Mouse (Mus musculus) neural tube, embryonic 15.5 days (tissue): ENCODE results near the gene Gm20441. TPM values are rescaled to one million over a fixed set of nuclear protein-coding genes. Genes with fewer than 3 reads are reported as not detected.
A peak's percentile ranks its signal among the peaks of the same experiment; 100 is the strongest.

Experiments used
- ATAC-seq: fragments of 200-750 bp; cut with Nextera tagmentation; 2 replicates; pipeline ENCODE4 v1.8.0; 2017; ENCODE audit warnings: mild to moderate bottlenecking, moderate TSS enrichment, moderate library complexity; ENCODE audit not compliant: low FRiP score
- H3K27ac ChIP-seq: fragments of 300-500 bp; sonication (generic); replicated peaks from 2 replicates; pipeline ENCODE4 v1.5.1; 2015; ENCODE audit warnings: mild to moderate bottlenecking, inconsistent platforms
- H3K27me3 ChIP-seq: fragments of 300-500 bp; sonication (generic); replicated peaks from 2 replicates; pipeline ENCODE4 v1.6.1; 2015; ENCODE audit warnings: inconsistent platforms
- H3K36me3 ChIP-seq: fragments of 300-500 bp; sonication (generic); 2 replicates; pipeline ENCODE4 v1.6.1; 2015; ENCODE audit warnings: inconsistent platforms
- H3K4me1 ChIP-seq: fragments of 300-500 bp; sonication (generic); 2 replicates; pipeline ENCODE4 v1.6.1; 2015; ENCODE audit warnings: inconsistent platforms
- H3K4me2 ChIP-seq: fragments of 300-500 bp; sonication (generic); 2 replicates; pipeline ENCODE4 v1.6.1; 2015; ENCODE audit warnings: inconsistent platforms, mild to moderate bottlenecking, moderate library complexity
- H3K4me3 ChIP-seq: fragments of 300-500 bp; sonication (generic); replicated peaks from 2 replicates; pipeline ENCODE4 v1.5.1; 2015; ENCODE audit warnings: mild to moderate bottlenecking, inconsistent platforms
- H3K9ac ChIP-seq: fragments of 300-500 bp; sonication (generic); replicated peaks from 2 replicates; pipeline ENCODE4 v1.6.1; 2015; ENCODE audit warnings: mild to moderate bottlenecking, inconsistent platforms
- H3K9me3 ChIP-seq: fragments of 300-500 bp; sonication (generic); replicated peaks from 2 replicates; pipeline ENCODE4 v1.6.1; 2016; ENCODE audit warnings: inconsistent platforms
- WGBS: fragments of 180-500 bp; shearing (Covaris S2); methylation state at CpG from one replicate; pipeline ENCODE4 v1.1.7; 2015; ENCODE audit warnings: mixed read lengths; 5-methylcytosine and 5-hydroxymethylcytosine counted together
- polyA plus RNA-seq: library from polyadenylated mRNA; unstranded; fragments of >200 nt; fragmentation: Nextera tagmentation; extraction: Ambion mirVana; gene quantifications from 2 replicates; pipeline ENCODE4 v1.2.1, GENCODE M21; 2015

Gene Gm20441
- polyA plus RNA-seq = 0.29 TPM in 1 of 2 replicates, not detected in the other

DNA sequence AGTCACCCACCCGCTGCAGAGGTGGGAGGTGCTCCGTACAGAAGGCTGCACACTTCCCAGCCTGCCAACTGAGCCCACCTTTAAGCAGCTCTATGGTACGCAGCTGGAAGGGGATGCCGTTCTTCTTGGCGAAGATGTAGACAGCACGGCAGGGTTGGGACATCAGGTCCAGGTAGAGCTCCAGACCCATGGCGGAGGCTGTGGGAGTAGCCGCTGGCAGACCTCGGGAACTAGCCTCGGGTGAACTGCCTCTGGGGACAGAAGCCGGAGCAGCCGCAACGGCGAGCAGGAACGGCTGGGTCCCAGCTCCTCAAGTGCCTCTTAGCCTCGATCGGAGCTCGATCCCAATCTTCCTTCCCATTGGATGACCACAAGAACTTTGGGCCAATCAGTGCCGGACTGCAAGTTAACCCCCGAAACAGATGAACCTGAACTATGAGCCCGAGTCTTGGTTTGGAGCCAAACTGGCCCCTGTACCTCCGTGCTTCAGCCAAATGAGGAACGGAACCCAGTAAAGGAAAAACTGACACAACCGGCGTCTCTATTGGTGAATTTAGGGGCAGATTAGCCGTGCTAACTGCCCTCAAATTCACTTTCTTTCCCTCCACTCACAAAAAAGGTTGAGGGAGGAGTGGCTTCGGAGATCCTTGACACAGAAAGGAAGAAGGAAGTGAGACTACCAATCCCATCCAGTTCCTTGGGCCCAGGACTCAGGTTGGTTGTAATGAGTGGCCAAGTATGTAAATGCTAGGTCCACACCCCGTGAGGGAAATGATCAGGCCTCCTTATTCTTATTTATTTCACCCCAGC lies at the start of gene Gm20441, which contains the start of gene Gstt3:
Gm20441 (minus strand) TSS at position 186 of the 810 bp plus-strand sequence.
Gstt3 (minus strand) TSS at position 646 of the 810 bp plus-strand sequence.
- peaks cover 10% of the 10 kb centered on the region for H3K4me1 ChIP-seq
- H3K9ac ChIP-seq = peak within 1 kb of the TSS; percentile 35
- no peak for ATAC-seq

DNA sequence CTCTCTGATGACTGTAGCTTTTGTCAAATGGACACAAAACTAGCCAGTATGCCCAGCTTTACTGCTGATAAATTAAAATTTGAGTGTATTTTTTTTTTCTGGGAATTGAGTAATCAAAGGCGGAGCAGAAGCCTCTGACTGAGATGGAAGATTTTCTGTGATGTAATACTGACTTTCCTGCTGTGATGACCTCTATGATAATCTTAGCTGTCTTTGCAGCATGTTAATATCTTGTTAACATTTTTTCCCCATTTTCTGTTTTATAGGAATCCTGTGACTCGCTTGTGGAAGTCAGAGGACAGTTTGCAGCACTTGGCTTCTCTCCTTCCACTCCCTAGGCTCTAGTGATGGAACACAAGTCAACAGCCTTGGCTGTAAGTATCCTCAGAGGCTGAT lies 49.5 kb upstream of the Gm20441 start:
- 96% methylated on average over 2 of the region's 2 CpGs for WGBS
- Histone ChIP-seq H3K4me1 (peaks cover 19% of the 10 kb centered on the region), H3K27ac (no peak overlapping the region), H3K4me2 (no peak overlapping the region), H3K4me3 (no peak overlapping the region), H3K9ac (no peak overlapping the region), H3K27me3 (peaks cover 18% of the 10 kb centered on the region; the same call in 1 of the 2 replicates), H3K9me3 (no peaks in the 10 kb centered on the region), H3K36me3 (no peaks in the 10 kb centered on the region)
- ATAC-seq = no peak

More for the DNA sequence above, at the start of gene Gm20441, which contains the start of gene Gstt3:
- WGBS = 2% methylated on average over 28 of the region's 28 CpGs
- Histone ChIP-seq H3K36me3 (no peaks in the 10 kb centered on the region), H3K4me2 (peak within 1 kb of the TSS; percentile 72), H3K4me3 (peak within 1 kb of the TSS; percentile 40), H3K27me3 (peaks cover 56% of the 10 kb centered on the region), H3K27ac (no peak within 1 kb of the TSS), H3K9me3 (no peaks in the 10 kb centered on the region)

DNA sequence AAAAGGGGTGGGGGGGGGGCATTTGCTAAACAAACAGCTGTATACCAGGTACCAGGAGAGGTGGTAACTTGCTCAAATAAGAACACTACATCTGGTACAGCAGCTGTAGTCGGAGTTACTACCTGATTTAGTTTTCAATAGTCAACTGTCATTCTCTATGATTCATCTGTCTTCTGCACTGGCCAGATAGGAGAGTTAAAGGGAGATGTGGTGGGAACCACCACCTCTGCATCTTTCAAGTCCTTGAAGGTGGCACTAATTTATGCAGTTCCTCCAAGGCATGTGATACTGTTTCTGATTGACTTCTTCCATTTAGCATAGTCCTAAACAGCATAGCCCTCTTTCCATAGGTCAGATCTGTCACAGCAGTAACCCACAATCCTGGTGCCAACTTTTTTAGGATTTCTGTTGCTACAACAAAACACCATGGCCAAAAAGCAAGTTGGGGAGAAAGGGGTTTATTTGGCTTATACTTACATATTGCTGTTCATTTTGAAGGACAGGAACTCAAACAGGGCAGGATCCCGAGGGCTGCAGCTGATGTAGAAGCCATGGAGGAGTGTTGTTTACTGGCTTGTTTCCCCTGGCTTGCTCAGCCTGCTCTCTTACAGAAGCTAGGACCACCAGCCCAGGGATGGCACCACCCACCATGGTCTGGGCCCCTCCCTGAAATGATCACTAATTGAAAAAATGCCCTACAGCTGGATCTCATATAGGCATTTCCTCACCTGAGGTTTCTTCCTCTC lies 48.9 kb upstream of the Gm20441 start:
- no peak overlapping the region for H3K9ac ChIP-seq
- no peaks in the 10 kb centered on the region for H3K9me3 ChIP-seq
- H3K4me2 ChIP-seq = no peak overlapping the region
- 83% methylated on average over 2 of the region's 2 CpGs for WGBS
- no peak overlapping the region for H3K27ac ChIP-seq
- no peaks in the 10 kb centered on the region for H3K36me3 ChIP-seq
- H3K27me3 ChIP-seq = peaks cover 18% of the 10 kb centered on the region; the same call in 1 of the 2 replicates
- no peak overlapping the region for H3K4me3 ChIP-seq
- ATAC-seq = no peak
- peaks cover 14% of the 10 kb centered on the region for H3K4me1 ChIP-seq

DNA sequence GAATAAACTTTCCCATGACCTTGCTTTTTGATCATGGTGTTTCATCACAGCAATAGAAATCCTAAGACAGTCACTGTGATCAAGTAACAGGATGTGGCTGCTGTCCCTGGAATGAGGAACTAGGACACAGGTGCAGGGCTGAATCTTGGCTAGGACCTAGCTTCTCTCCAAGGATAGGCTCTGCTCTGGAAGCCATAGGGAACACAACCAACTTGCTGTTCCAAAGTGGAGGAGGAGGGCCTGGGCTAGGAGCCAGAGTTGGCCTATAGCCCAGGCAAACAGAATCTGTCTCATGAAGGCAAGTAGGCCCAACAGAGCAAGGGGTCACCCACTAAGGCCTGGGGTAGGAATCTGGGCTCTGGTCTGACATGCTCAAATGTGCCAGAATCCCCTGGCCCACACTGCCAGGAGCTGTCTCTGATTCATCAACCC lies 47.8 kb upstream of the Gm20441 start:
- Histone ChIP-seq H3K4me3 (no peak overlapping the region), H3K4me2 (no peak overlapping the region), H3K27me3 (peaks cover 9% of the 10 kb centered on the region; the same call in 1 of the 2 replicates), H3K9me3 (no peaks in the 10 kb centered on the region), H3K36me3 (no peaks in the 10 kb centered on the region), H3K4me1 (peaks cover 3% of the 10 kb centered on the region; the same call in 1 of the 2 replicates), H3K27ac (no peak overlapping the region; the same call in 1 of the 2 replicates), H3K9ac (no peak overlapping the region)
- ATAC-seq = peak; percentile 61; the same call in 1 of the 2 replicates

DNA sequence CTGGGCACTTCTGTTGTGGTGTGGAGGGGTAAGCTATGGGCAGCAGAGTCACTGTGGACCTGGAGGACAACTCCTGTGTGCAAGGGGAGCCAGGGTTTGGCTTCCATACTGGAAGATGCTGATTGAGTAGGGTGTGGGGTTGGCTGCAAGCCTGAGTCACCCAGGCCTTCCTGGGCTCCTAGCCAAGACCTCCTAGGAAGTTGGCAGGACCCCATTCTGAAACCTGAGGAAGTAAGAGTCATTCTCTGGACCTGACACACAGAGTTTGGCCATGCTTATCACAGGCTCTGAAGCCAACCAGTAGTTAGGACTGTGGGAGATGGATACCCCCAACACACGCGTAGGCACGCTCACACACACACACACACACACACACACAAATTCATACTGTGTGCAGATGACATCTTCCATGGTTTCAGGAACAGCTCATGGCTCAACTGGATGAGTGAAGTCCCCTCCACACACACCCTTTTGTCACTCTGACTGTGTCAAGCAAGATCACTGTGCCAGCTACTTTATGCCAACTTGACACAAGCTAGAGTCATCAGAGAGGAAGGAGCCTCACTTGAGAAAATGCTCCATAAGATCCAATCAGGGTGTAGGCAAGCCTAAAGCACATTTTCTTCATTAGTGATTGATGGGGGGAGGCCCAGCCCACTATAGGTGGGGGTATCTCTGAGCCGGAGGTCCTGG lies 47.1 kb upstream of the Gm20441 start:
- 90% methylated on average over 4 of the region's 4 CpGs for WGBS
- H3K4me2 ChIP-seq = no peak overlapping the region
- 0 out of 2 replicates have a peak, but pooled peaks cover 3% of the 10 kb centered on the region for H3K4me1 ChIP-seq
- no peaks in the 10 kb centered on the region for H3K9me3 ChIP-seq
- 0 out of 2 replicates have a peak, but pooled peaks cover 4% of the 10 kb centered on the region for H3K27me3 ChIP-seq
- no peak overlapping the region for H3K9ac ChIP-seq
- no peak overlapping the region for H3K4me3 ChIP-seq
- ATAC-seq = no peak
- no peaks in the 10 kb centered on the region for H3K36me3 ChIP-seq
- H3K27ac ChIP-seq = no peak overlapping the region; the same call in 1 of the 2 replicates

DNA sequence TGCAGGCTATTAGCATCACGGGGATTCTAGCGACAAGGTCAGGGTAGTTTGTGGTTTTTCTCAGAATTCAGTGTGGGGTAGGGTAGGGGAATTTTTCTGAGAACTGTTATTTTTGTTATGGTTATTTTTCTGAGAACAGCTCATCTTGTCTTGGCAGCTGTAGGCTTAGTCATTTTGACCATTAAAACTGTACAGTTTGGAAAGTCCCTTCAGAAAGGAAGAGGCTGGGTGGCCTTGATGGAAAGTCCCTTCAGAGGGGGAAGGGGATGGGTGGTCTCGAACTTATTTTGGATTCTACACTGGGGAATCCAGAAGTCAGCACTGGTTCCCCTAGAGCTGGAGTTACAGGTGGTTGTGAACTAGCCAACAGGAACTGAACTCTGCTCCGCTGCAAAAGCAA lies 43.8 kb upstream of the Gm20441 start:
- H3K4me1 ChIP-seq = 0 out of 2 replicates have a peak, but pooled peaks cover 3% of the 10 kb centered on the region
- no peak overlapping the region for H3K4me3 ChIP-seq
- WGBS = 86% methylated on average over 4 of the region's 4 CpGs
- H3K9ac ChIP-seq = no peak overlapping the region
- no peak overlapping the region for H3K4me2 ChIP-seq
- no peak for ATAC-seq
- no peaks in the 10 kb centered on the region for H3K9me3 ChIP-seq
- H3K27me3 ChIP-seq = no peaks in the 10 kb centered on the region
- H3K36me3 ChIP-seq = no peaks in the 10 kb centered on the region
- no peak overlapping the region for H3K27ac ChIP-seq

DNA sequence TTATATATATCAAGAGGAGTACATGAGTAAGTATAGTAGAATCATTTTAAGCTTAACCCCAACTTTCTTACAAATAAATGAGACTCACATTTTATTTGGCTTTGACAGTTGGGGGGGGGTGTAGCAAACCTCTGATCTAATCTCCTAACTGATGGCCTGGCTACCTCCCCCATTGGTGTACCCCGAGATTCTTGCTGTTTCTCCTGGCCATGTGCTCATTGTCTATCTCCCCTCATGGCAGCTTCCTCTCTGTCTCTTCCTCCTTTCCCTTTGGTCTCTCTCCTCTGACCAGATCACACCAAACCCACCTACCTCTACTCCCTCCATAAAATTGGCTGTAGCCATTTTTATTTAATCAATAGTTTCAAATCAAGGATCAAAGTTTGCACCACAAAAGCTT lies 43.0 kb upstream of the Gm20441 start:
- 97% methylated on average over 1 of the region's 1 CpGs for WGBS
- Histone ChIP-seq H3K4me3 (no peak overlapping the region), H3K27ac (no peak overlapping the region), H3K36me3 (no peaks in the 10 kb centered on the region), H3K9me3 (no peaks in the 10 kb centered on the region), H3K4me1 (0 out of 2 replicates have a peak, but pooled peaks cover 3% of the 10 kb centered on the region), H3K27me3 (no peaks in the 10 kb centered on the region), H3K9ac (no peak overlapping the region), H3K4me2 (no peak overlapping the region)
- no peak for ATAC-seq

- WGBS = 97% methylated on average over 2 of the region's 2 CpGs
These were observed 41.7 kb upstream of the Gm20441 start, which contains the start of gene Gstt4 for GRCm38 (mm10) chr10:75822443-75822842. Gene Gstt4, minus strand, starts transcription at chr10:75822543.

GRCm38 (mm10) chr10:75819882-75820281 lies 39.1 kb upstream of the Gm20441 start:
- Histone ChIP-seq H3K27ac (no peak overlapping the region), H3K9ac (no peak overlapping the region), H3K4me3 (no peak overlapping the region), H3K4me2 (no peak overlapping the region), H3K27me3 (0 out of 2 replicates have a peak, but pooled peaks cover 5% of the 10 kb centered on the region), H3K4me1 (no peaks in the 10 kb centered on the region), H3K36me3 (no peaks in the 10 kb centered on the region), H3K9me3 (no peaks in the 10 kb centered on the region)
- no peak for ATAC-seq
- WGBS = 90% methylated on average over 5 of the region's 5 CpGs

More at GRCm38 (mm10) chr10:75822443-75822842, 41.7 kb upstream of the Gm20441 start, which contains the start of gene Gstt4:
- no peaks in the 10 kb centered on the region for H3K9me3 ChIP-seq
- H3K4me3 ChIP-seq = no peak within 1 kb of the TSS
- no peak within 1 kb of the TSS for H3K27ac ChIP-seq
- no peaks in the 10 kb centered on the region for H3K36me3 ChIP-seq
- H3K9ac ChIP-seq = no peak within 1 kb of the TSS
- no peak within 1 kb of the TSS for H3K4me2 ChIP-seq
- H3K4me1 ChIP-seq = 0 out of 2 replicates have a peak, but pooled peaks cover 1% of the 10 kb centered on the region
- no peak for ATAC-seq
- no peaks in the 10 kb centered on the region for H3K27me3 ChIP-seq

GRCm38 (mm10) chr10:75818641-75819040 lies 37.9 kb upstream of the Gm20441 start:
- no peaks in the 10 kb centered on the region for H3K36me3 ChIP-seq
- no peak for ATAC-seq
- WGBS = 65% methylated on average over 10 of the region's 10 CpGs

DNA sequence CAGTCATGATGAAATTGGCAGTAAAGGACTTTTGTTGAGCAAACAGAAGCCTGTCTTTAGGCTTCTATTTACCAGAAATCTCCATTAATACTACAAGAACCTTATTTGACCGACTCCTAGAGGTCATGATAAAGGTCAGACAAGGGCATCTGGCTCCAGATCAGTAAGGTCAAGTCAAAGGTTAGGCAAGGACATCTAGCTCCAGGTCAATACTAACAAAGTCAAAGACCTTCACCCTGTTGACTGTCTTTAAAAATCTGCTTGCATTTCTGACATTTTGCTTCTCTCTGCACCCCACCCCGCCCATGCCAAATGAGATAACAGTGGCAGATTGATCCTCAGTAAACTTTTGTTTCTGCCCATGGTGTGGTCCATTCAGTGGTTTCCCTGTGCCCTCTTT lies 23.5 kb upstream of the Gm20441 start:
- 70% methylated on average over 2 of the region's 2 CpGs for WGBS
- ATAC-seq = no peak
- no peaks in the 10 kb centered on the region for H3K36me3 ChIP-seq
- H3K4me3 ChIP-seq = no peak overlapping the region
- H3K4me2 ChIP-seq = no peak overlapping the region
- no peaks in the 10 kb centered on the region for H3K9me3 ChIP-seq
- H3K27ac ChIP-seq = no peak overlapping the region
- no peaks in the 10 kb centered on the region; the same call in 1 of the 2 replicates for H3K27me3 ChIP-seq
- H3K9ac ChIP-seq = no peak overlapping the region
- no peaks in the 10 kb centered on the region for H3K4me1 ChIP-seq

More at GRCm38 (mm10) chr10:75818641-75819040, 37.9 kb upstream of the Gm20441 start:
- Histone ChIP-seq H3K4me1 (no peaks in the 10 kb centered on the region), H3K4me2 (no peak overlapping the region), H3K4me3 (no peak overlapping the region), H3K9ac (no peak overlapping the region), H3K27me3 (0 out of 2 replicates have a peak, but pooled peaks cover 5% of the 10 kb centered on the region), H3K27ac (no peak overlapping the region), H3K9me3 (no peaks in the 10 kb centered on the region)
